Mouse (Mus musculus) liver (tissue): ENCODE measurements at regions not wholly inside any gene's neighbourhood (a gene's known extent, or its start where the extent isn't known, plus 50 kb on each side); places are given as distances from the start of the nearest gene placed in this dataset.

Experiments used
- DNase-seq: peaks from one replicate; pipeline ENCODE4 v3.0.0-alpha.2; 2020; ENCODE audit warnings: mixed read lengths

DNA sequence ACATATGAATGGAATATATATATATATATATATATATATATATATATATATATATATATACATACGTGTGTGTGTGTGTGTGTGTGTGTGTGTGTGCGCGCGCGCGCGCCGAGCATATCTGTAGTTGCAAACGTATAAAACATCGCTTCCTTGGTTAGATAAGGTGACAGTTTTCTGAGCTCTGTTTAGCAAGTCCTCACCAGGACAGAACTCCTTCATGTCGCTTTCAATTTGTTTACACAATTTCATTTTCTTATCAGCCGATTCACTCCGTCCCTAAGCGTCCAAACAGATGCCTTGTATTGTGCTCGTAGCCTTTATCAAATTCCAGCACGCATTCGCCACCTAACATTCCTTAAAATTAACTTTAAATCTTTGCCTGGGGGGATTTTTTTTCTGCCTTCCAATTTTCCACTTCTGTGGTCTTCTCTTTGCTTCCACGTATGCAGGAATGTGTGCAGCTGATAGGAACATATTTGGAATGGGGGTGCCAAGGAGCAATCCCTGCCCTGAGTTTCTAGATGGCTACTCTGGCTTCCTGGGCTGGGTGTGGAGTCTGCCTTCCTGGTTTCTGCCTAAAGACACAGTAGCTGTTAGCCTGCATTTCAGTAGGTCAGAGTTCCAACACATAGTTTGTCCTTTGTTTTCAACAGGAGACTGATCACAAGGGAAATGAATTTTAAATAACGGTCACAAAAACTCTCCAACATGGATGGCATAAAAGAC is 575.7 kb downstream of the Robo2 start:
- peak; percentile 44 for DNase-seq

DNA sequence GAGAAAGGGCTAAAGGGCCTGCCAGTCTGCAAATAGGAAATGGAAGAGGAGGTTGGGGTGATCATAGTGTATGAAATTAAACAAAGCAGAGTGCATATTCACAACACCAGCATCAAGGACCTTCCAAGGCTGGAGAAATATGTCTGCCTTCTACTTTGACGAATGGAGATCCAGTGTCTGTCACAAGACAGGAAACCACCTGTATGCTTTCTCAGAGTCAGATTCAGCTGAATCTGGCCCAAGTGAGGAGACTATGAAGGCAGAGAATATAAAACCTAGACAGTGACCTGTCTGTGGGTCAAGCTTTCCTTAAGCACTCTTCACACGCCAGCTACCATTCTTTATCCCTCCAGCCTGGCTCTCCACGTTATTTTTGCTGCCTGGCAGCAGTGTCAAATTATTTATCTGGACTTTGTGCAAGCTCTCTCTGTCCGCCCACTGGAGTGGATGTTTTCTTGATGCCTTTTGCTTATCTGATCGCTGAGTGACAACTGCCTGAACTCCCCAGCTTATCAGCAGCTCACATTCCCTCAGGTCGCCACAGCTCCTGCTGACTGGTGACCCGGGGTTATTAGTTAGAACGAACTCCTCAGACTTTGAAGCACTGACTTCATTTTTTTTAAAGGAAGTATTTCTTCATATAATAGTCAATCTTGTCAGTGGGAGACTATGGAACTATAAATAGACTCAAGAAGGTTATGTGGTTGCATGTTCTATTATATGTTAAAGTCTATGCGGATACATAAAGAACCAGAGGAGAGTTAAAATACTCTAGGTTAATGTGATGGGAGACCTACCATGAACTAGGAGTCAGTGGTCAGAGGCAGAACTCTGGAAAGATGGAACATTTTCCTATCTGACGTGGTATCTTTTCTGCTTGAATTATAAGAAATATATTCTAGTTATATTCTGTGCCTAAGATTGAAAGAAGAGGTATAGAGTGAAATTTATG is 590.0 kb downstream of the Robo2 start:
- DNase-seq: peak; percentile 80

DNA sequence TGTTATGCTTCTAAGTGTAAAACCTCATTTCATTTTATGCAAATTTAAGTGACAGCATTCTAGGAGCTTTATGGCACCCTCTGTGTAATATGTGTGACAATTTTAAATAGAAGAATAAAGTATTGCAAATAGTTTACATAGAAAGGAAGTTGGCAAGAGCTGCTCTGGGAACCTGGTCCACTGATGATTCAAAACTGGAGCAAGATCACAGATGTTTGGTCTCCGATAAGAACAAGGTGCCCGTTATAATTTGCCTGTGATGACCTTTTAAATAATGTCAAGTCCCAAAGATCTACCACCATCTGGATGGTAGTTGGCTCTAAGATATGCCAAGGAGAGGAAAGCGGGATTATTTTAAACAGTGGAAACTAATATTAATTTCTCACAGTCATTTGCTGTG is 607.1 kb downstream of the Robo2 start:
- no peak for DNase-seq

DNA sequence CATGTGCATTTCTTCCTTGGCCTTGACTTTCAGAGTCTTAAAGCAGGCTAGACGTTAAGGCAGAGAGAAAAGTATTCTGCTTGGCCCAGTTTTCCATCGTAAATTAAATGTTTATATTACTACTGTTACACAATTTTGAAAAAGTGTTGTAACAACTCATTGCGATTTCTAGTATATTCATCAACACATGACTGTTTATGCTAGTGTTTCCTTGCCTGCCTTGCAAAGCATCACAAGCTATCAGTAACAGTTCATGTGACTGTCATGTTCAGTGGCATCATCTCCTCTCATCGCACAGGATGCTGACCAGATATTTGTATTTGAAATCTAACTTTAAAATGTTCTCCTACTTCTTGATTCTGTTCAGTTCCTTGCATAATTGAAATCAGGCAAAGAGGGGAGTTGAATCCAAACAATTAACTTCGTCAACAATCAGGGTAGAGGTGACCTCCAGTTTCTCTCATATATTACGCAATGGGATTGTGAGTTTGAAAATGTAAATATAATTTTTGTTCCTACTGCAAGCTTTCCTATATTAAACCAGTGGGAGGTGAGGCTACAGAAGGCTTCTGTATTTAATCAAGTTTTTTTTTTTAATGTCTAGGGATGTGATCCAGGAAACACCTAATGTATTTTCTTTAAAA is 615.0 kb downstream of the Robo2 start:
- no peak for DNase-seq

DNA sequence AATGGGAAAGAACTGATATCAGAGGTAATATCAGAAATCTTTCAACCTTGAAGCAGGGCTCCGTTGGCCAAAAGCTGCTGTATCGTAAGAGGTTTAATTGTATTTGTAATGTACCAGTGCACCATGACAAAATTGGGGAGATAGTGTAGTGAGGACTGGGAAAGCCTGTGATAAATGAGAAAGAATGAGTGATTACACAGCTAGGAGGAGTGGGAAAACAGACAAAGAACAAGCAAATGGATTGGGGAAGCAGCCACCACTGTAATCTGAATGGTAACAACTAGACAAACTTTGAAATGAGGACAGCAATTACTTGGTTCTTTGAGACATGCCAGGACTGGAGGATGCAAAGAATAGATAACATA is 626.6 kb downstream of the Robo2 start:
- no peak for DNase-seq

DNA sequence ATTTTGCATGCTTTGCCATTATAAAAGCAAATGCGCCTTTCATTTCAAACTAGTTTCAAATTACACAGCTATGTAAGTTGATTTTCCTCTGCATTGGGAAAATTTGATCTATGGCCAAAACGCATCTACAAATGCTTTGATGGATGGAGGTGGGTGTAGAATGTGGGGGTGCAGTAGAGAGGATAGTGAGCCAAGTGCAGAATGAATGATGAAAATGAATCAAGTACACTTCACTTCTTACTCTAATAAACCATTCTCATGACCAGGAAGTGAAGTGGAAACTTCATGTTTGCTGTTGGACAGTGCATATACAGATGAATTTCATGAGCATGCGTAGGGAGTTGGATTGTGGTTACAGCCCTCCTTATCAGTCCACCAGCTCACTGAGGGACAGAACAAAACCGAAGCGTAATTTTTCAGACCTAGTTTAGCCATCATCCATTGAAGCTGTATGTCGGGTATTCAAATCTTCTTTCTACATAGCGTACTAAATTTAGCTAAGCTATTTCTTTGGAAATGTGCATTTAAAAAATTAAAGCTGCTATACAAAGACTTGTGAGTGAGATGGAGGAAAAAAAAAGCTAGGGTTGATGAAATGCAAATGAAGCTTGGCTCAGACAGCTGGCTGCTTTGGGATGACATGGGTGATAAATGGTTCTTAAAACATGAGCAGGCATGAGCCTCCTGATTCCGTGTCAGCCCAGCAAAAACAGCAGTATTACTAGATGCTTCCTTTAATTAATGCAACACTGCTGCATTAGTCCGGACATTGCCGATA is 627.1 kb downstream of the Robo2 start:
- DNase-seq: no peak

DNA sequence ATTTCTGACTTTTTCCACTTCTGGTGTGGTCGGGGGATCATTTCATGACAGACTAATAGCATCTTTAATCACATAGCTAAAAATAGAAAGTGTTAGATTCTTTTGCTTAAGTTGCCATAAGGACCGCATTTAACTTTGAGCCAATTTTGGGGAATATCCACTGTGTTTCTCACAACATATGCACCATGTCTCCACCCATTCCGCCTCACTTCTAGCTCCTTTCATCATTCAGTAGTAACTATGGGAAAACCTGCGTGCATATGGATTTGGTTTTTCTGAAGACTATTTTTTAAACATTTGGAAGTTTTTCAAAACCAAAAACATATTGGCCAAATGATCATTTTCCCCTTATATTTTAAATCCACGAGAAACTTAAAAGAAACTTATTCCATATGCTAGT is 639.2 kb downstream of the Robo2 start:
- DNase-seq: no peak

DNA sequence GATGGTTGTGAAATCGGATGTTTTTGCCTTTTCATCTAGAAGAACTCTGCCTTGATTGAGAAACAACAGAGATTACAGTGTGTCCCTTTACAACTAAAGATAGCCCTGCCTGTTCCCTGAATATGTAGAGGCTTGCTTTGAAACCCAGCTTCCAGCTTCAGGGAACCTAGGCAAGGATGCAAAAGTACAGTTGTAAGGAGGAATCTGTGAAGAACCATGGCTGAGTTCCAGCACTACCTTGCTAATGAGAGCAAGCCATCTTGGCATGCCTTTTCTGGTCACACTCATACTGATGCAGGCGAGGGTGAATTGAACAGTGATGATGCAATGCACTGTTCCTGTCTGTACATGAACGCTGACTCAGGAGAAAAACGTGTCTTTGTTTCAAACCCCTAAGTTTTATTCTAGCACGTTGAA is 641.2 kb downstream of the Robo2 start:
- no peak for DNase-seq

DNA sequence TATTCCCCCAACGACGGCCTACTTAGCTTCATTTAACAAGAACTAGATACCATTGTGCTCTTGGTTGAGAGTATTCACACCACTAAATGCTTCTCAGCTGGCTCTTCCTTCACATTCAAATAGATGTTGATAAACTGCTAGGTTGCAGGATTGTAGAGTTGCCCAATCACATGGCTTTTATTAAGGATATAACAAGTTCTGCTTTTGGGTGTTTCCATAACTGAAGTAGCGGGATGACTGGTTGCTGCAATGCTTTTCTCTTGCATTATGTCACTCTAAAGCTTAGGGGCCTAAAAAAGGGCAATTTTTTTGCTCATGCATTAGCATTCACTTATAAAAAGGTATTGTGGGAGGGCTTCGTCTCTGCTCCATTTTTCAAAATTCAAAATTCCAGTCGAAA is 641.9 kb downstream of the Robo2 start:
- DNase-seq: no peak

DNA sequence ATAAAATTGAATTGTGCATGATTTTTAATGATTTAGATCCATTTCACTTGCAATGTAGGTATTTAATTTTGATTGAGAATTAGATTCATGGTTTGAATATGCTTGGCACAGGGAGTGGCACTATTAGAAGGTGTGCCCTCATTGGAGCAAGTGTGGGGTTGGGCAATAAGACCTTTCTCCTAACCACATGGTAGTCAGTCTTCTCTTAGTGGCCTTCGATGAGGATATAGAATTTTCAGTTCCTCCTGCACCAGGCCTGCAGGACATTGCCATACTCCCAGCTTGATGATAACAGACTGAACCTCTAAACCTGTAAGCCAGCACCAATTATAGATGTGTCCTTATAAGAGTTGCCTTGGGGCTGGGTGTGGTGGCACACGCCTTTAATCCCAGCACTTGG is 642.9 kb downstream of the Robo2 start:
- DNase-seq: no peak

DNA sequence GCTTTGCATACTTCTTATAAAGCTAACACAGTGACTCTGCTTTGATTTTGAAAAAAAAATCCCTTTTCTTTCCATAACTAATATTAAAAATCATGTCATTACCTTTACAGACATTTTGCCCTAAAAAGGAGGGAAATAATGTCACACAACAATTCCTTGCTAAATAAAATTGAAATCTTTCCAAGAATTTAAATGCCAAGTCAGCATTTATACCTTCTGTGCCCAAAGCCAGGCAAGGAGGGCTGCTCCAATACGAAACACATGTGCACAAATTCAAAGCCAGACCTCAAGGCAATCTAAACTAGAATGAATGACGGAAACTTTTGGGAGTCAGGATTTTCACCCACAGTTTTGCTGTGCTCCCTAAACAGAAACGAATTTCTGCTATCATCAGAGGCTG is 646.4 kb downstream of the Robo2 start:
- no peak for DNase-seq

DNA sequence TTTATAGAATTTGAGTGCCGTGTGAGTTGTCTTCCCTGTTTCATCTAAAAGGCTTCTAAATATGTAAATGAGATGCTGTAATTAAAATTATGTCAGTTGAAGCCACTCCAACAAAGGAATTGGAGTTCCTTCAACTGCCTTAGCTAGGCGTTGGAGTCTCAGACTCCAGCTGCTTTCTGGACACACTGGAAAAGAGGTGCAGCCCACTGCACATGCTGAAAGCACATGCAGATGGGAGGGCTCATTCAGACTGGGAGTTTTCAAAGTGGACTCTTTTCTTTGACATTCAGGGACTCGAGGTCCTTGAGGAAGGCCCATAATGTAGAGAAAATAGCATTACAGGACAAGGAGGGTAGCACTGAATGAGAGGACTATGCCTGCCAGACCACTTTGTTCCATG is 650.7 kb downstream of the Robo2 start:
- DNase-seq: no peak

DNA sequence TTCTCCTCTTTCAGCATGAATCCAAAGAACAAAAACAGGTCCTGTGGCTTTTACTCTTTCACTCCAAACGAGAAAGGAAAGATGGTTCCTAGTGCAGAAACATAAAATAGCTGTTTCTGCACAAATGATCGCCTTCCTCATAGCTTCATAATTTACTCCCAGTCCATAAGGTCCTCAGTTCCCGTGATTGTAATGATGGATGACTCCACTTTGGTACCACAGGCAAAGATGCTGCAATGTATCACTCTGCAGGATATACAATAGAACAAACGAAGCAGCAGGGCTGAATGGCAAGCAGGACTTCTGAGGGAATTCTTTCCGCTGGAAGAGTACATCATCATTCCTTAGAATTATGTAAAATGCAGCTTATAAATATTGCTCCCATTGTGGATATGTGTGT is 652.8 kb downstream of the Robo2 start:
- DNase-seq: no peak

DNA sequence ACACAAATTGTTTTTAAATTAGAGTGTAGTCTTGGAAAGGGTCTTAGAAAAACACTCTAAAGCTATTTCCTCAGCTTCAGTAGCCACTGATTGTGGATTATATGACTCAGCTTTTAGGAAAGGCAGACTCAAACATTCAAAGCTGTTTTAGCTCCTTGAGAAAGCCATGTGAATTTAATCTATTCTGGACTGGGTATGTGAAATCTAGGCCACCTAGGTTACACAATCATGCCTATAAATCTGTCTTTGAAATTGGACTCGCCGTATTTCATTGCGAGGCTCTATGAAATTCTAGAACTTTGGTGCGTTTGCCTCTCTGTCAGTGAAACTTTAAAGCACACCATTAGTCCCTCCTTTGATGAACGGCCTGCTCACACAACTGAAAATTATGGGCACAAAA is 657.3 kb downstream of the Robo2 start:
- no peak for DNase-seq

DNA sequence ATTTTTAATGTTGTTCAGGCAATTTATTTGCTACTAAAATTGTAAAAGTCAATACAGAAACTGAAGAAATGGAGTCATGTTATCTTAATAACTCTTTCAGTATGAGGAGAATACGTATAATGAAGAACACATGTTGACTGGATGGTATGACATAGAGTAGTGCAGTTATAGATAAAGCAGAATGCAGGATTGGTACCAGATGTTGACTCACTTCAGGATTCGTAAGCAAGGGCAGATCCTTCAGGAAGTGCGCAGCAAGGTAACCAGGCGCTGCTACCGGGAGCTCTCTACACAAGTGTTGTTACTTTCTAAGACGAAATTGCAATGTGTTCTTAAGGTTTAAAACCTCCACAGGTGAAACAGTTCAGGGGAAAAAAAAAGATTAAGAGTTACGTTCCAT is 683.3 kb downstream of the Robo2 start:
- no peak for DNase-seq

DNA sequence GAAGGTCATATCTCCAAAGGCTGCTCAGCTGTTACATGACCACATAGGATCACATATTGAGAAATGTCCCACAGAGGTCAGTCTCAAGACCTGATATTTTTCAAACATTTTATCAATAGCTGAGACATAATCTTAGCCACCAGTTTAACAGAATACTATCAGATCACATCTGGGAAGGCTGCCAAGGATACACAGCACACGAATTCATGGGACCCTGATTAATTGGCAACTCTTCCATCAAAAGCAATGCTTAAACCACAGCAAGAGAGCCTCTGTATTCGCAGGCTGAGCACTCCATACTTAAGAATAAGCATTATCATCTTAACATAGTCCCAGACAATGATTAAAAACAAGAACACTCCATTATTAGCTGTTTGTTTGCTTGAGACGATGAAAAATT is 691.9 kb downstream of the Robo2 start:
- DNase-seq: no peak

DNA sequence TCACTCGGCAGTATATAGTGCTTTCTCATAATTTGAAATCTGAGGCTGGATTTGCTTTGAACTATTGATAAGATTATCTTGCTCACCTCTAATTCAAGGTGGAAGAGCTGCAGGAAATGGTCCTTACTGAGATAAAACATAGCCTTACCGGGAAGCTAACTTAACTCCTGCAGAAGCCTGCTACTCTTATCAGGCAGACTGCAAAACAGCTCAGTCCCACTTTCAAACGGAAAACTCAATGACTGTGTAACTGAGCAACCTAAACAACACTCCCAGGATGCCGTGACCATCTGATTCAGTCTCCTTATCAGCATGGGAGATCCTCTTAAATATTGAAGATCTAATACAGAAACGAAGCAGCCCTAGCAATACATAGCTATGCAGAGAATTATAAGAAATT is 695.3 kb downstream of the Robo2 start:
- DNase-seq: no peak

DNA sequence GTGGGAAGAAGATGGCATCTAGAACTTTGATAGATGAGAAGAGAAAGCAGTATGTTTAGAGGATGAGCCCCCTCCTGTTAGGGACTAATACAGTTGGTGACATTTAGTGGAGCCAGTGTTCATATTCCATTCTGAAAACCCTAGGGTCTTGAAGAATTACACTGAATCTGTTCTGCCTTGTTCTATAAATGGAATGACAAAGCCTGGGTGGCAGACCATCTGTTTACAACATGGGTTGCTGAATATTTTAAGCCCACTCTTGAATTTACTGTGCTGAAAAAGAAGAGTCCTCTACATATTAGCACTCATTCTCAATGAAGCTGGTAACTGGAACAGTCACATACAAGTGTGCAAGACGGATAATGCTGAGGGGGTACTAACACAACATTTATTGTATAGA is 704.6 kb downstream of the Robo2 start:
- no peak for DNase-seq

DNA sequence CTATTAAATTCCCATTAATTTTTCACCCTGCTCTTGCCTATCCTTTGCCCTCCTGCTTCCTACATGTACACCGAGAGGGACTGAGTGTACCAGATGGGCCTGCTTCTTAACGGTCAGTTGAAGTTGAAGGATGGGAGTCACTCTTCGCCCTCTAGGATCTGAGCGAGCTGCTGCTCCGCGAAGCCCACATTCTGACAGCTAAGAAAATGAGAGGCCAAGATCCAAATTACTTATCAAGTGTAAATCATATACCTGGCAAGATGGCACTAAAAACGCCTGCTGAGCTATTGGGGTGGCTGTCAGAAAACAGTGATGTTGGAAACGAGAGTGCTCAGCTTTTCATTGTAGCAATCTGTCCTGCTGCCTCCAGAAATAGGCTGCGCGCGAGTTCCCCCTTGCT is 722.4 kb downstream of the Robo2 start:
- DNase-seq: no peak

DNA sequence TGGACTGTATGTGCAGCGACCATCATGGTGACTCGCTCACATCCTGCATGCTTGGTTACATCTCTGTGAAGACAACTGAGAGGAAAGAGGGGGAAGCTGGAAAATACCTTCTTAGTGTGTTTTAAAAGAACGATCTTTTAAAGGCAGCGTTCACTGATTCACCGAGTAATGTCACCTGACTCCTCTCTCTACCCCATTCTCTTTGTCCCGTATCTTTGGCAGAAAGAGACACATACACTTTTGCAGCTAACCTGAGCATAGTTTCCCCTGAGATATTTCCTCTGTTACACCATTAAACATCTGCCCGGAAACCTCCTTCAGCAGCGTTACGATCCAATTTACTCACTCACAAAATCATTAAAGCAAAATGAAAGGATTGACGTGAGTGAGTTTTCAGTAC is 731.8 kb downstream of the Robo2 start:
- DNase-seq: no peak

DNA sequence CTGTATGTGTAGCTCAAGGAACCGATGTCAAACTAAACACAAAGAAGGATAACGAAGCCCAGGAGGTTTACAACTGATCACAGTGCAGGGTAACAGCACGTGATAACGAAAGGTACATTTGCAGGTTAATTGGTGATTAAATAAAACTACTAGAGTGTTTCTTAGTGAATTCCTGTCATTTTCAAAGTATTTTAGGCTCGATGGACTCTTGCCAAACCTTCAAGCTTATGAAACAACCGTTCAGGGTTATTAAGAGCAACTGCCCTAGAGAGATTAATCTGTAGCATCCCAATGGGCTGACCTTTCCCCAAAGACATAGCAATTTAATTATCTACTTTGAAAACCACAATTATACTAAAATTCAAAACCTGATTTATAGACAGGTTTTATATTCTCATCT is 741.1 kb downstream of the Robo2 start:
- no peak for DNase-seq

DNA sequence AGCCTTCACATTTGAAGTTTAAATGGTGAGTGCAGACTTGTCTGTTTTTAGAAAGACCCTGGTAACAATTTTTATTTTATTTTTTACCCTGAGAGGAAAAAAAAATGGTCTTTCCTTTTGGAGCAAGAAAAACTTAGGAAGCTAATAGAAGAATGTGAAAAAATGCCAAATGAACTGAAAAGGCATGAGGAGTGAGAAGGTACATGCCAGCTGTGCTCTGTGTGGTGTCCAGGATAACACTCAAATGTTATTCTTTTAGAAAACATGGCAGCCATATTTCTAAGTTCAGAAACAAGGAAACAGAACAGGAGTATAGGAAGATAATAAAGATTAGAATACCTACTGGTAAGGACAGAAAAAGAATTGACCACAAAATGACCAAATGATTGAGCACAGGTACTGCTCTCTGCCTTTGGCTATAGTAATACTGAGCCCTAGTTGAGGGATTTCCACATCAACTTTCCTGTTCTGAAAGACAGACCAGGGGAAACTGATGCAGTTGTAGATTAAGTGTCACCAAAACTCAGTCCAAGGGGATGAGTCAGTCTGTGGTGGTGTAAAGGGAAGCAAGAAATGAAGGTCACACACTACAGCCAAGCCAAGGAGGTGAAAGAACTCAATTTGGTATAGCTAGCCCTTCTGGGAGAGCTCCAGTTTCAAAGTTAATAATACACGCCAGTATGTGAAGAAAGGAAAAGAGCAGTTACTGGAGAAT is 758.5 kb downstream of the Robo2 start:
- DNase-seq: no peak
